Mouse (Mus musculus): ENCODE measurements at regions not wholly inside any gene's neighbourhood (a gene's known extent, or its start where the extent isn't known, plus 50 kb on each side); places are given as distances from the start of the nearest gene placed in this dataset.

- TF ChIP-seq CTCF (IDR thresholded peaks at IDR 0.05; ENCODE audit: borderline replicate concordance, insufficient read depth, low read length) (no peak), POLR2A (IDR thresholded peaks at IDR 0.05; ENCODE audit: low read depth, low read length) (no peak)
Observed at GRCm38 (mm10) chr14:73759986-73760385, 99.0 kb downstream of the Gm21750 start.

Data from embryonic fibroblast, embryonic 13.5 days (primary cell).